Mouse (Mus musculus) liver, postnatal 0 days (tissue): ENCODE measurements around the gene Dnmt1.

Source experiments
- CTCF ChIP-seq: sonication (generic); IDR thresholded peaks from 2 replicates; pipeline ENCODE4 v1.5.1; 2016; ENCODE audit warnings: antibody characterized with exemption, low read depth
- EP300 ChIP-seq: IDR thresholded peaks from 2 replicates; pipeline ENCODE4 v1.6.1; 2016; ENCODE audit warnings: antibody characterized with exemption, low read depth, mild to moderate bottlenecking

- TF ChIP-seq CTCF (no peak), EP300 (no peak)
Observed at GRCm38 (mm10) chr9:20887191-20887590, 72.5 kb downstream of the Dnmt1 start.
